Mouse (Mus musculus): Measurements from ENCODE around the gene Mrpl1. TPM values are rescaled to one million over a fixed set of nuclear protein-coding genes. Genes with fewer than 3 reads are reported as not detected.
A peak's percentile ranks its signal among the peaks of the same experiment; 100 is the strongest.

Gene Mrpl1
- polyA plus RNA-seq (2015; fragmentation: Nextera tagmentation; extraction: Ambion mirVana): 17.1 and 17.7 TPM in 2 replicates

GRCm38 (mm10) chr5:96209459-96209858, at the start of gene Mrpl1:
TSS of gene Mrpl1 (plus strand) at chr5:96209493.
- Histone ChIP-seq H3K27me3 (no peaks in the 10 kb centered on the region), H3K9me3 (no peaks in the 10 kb centered on the region), H3K4me1 (replicated peaks) (peaks cover 16% of the 10 kb centered on the region), H3K27ac (replicated peaks) (peak within 1 kb of the TSS; percentile 71), H3K4me3 (peak within 1 kb of the TSS; percentile 86), H3K36me3 (peaks cover 7% of the 10 kb centered on the region; the same call in 1 of the 2 replicates), H3K9ac (peak within 1 kb of the TSS; percentile 86), H3K4me2 (peak within 1 kb of the TSS; percentile 80)
- 5% methylated on average over 17 of the region's 17 CpGs for WGBS
- ATAC-seq (ENCODE audit: low read depth): peak; percentile 68

- H3K9me3 ChIP-seq: no peaks in the 10 kb centered on the region
- peak overlapping the region; percentile 97 for H3K4me3 ChIP-seq
- under 1% methylated on average over 50 of the region's 50 CpGs for WGBS
- peak overlapping the region; percentile 99 for H3K27ac ChIP-seq (replicated peaks)
- peak overlapping the region; percentile 99 for H3K9ac ChIP-seq
- peak overlapping the region; percentile 81 for H3K4me2 ChIP-seq
- no peaks in the 10 kb centered on the region for H3K27me3 ChIP-seq
- peaks cover 12% of the 10 kb centered on the region for H3K4me1 ChIP-seq (replicated peaks)
- H3K36me3 ChIP-seq: no peaks in the 10 kb centered on the region
- peak; percentile 3; the same call in 1 of the 2 replicates for ATAC-seq (ENCODE audit: low read depth)
These were observed 48.6 kb upstream of the Mrpl1 start for GRCm38 (mm10) chr5:96160467-96161262.

GRCm38 (mm10) chr5:96161263-96161577, 48.1 kb upstream of the Mrpl1 start:
- Histone ChIP-seq H3K36me3 (no peaks in the 10 kb centered on the region), H3K9ac (peak overlapping the region; percentile 99), H3K4me2 (peak overlapping the region; percentile 81), H3K27ac (replicated peaks) (peak overlapping the region; percentile 99), H3K4me3 (peak overlapping the region; percentile 97), H3K27me3 (no peaks in the 10 kb centered on the region), H3K4me1 (replicated peaks) (peaks cover 12% of the 10 kb centered on the region), H3K9me3 (no peaks in the 10 kb centered on the region)
- 1% methylated on average over 32 of the region's 45 CpGs for WGBS
- peak; percentile 44 for ATAC-seq (ENCODE audit: low read depth)

GRCm38 (mm10) chr5:96161578-96162398, 47.5 kb upstream of the Mrpl1 start:
- Histone ChIP-seq H3K9ac (peak overlapping the region; percentile 99), H3K4me2 (peak overlapping the region; percentile 81), H3K36me3 (no peaks in the 10 kb centered on the region), H3K4me3 (peak overlapping the region; percentile 97), H3K9me3 (no peaks in the 10 kb centered on the region), H3K27ac (replicated peaks) (peak overlapping the region; percentile 99), H3K27me3 (no peaks in the 10 kb centered on the region), H3K4me1 (replicated peaks) (peaks cover 12% of the 10 kb centered on the region)
- ATAC-seq (ENCODE audit: low read depth): peak; percentile 78
- under 1% methylated on average over 82 of the region's 114 CpGs for WGBS

DNA sequence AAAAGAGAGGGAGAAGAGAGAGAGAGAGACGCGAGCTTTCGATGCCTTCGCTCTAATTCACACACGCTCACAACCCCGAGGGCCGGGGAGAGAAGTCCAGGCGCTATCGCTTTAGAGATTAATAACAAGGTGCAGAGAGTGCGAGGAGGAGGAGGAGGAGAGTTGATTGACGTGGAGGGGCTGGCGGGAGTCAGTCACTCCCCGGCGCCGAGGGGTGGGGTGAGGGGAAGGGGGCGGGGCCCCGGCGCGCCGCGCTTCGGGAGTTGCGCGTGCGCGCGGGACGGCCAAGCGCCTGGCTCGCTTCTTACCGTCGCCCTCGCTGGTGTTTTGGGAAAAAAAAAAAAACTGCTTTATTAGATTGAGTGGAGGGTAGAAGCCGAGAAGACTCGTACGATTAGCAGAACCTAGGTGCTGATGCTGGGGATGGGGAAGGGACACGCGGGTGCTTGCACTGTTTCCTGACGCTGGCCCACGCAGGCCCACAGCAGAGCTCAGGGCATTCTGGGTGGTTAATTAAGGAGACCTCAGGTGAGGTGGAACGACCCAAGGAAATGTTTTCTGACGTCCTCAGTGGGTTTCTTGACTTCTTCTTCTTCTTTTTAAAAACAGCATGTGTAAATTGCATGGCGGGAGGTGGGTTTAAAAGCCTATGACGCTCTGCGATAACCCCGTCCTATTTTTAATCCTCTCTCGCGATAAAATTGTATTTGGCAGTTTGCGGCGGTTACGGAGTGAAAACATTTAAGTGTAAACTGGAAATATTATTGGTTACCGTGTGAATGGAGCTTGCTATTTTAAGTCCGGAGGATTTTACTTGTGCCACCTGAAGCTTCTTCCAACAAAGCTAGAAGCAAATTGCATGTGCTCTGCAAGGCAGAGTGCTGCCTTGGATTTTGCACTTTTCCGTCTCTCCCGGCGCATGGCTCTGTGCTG, 46.6 kb upstream of the Mrpl1 start:
- ATAC-seq (ENCODE audit: low read depth): peak; percentile 92
- Histone ChIP-seq H3K4me3 (peak overlapping the region; percentile 97), H3K36me3 (no peaks in the 10 kb centered on the region), H3K4me1 (replicated peaks) (peaks cover 12% of the 10 kb centered on the region), H3K9ac (peak overlapping the region; percentile 99), H3K9me3 (no peaks in the 10 kb centered on the region), H3K27ac (replicated peaks) (peak overlapping the region; percentile 99), H3K4me2 (peak overlapping the region; percentile 81), H3K27me3 (no peaks in the 10 kb centered on the region)
- WGBS: under 1% methylated on average over 56 of the region's 56 CpGs

- peak overlapping the region; percentile 81 for H3K4me2 ChIP-seq
- H3K4me1 ChIP-seq (replicated peaks): peaks cover 12% of the 10 kb centered on the region
- H3K27me3 ChIP-seq: no peaks in the 10 kb centered on the region
- H3K4me3 ChIP-seq: peak overlapping the region; percentile 97
- 7% methylated on average over 1 of the region's 1 CpGs for WGBS
- no peak for ATAC-seq (ENCODE audit: low read depth)
- H3K27ac ChIP-seq (replicated peaks): peak overlapping the region; percentile 99
- H3K9ac ChIP-seq: peak overlapping the region; percentile 99
- H3K9me3 ChIP-seq: no peaks in the 10 kb centered on the region
- H3K36me3 ChIP-seq: no peaks in the 10 kb centered on the region
These were observed 45.8 kb upstream of the Mrpl1 start for GRCm38 (mm10) chr5:96163396-96164020.

- Histone ChIP-seq H3K4me1 (replicated peaks) (peaks cover 12% of the 10 kb centered on the region), H3K36me3 (no peaks in the 10 kb centered on the region), H3K27ac (replicated peaks) (peak within 1 kb of the TSS; percentile 99), H3K4me3 (peak within 1 kb of the TSS; percentile 97), H3K4me2 (peak within 1 kb of the TSS; percentile 81), H3K9ac (peak within 1 kb of the TSS; percentile 99), H3K27me3 (no peaks in the 10 kb centered on the region), H3K9me3 (no peaks in the 10 kb centered on the region)
- ATAC-seq (ENCODE audit: low read depth): no peak
- 51% methylated on average over 5 of the region's 5 CpGs for WGBS
These were observed 45.3 kb upstream of the Mrpl1 start, which contains the start of gene Cnot6l for GRCm38 (mm10) chr5:96164021-96164411. TSS of gene Cnot6l (minus strand) at chr5:96164171.

GRCm38 (mm10) chr5:96166761-96167160, 42.5 kb upstream of the Mrpl1 start:
- H3K4me3 ChIP-seq: no peak overlapping the region
- H3K27ac ChIP-seq (replicated peaks): no peak overlapping the region
- no peaks in the 10 kb centered on the region for H3K36me3 ChIP-seq
- no peaks in the 10 kb centered on the region for H3K27me3 ChIP-seq
- H3K4me1 ChIP-seq (replicated peaks): no peaks in the 10 kb centered on the region; the same call in 1 of the 2 replicates
- no peak for ATAC-seq (ENCODE audit: low read depth)
- H3K4me2 ChIP-seq: no peak overlapping the region
- H3K9me3 ChIP-seq: no peaks in the 10 kb centered on the region
- WGBS: 85% methylated on average over 2 of the region's 2 CpGs
- H3K9ac ChIP-seq: no peak overlapping the region

GRCm38 (mm10) chr5:96170443-96170842, 38.9 kb upstream of the Mrpl1 start:
- no peak for ATAC-seq (ENCODE audit: low read depth)
- WGBS: 82% methylated on average over 3 of the region's 3 CpGs
- no peak overlapping the region for H3K4me3 ChIP-seq
- no peaks in the 10 kb centered on the region for H3K36me3 ChIP-seq
- H3K27me3 ChIP-seq: no peaks in the 10 kb centered on the region
- no peak overlapping the region for H3K9ac ChIP-seq
- H3K9me3 ChIP-seq: no peaks in the 10 kb centered on the region
- no peaks in the 10 kb centered on the region for H3K4me1 ChIP-seq (replicated peaks)
- H3K4me2 ChIP-seq: no peak overlapping the region
- no peak overlapping the region for H3K27ac ChIP-seq (replicated peaks)

DNA sequence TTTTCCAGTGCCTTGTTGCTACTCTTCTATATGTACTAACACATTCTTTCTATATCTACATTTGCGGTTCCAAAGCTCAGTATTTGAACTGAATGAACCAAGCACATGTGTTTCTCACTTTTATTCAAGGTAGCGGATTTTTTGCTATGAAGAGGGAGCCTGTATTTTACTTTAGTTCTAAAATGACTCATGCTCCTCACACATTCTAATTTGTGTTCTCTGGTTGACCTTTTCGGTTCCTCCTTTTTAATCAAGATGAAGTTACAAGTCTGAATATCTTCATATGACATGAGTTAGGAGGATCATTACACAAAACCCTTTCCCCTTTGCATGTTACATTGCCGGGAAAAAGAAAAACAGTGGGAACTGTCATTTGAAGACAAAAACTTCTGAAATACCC, 37.5 kb upstream of the Mrpl1 start:
- 91% methylated on average over 4 of the region's 4 CpGs for WGBS
- no peak for ATAC-seq (ENCODE audit: low read depth)

DNA sequence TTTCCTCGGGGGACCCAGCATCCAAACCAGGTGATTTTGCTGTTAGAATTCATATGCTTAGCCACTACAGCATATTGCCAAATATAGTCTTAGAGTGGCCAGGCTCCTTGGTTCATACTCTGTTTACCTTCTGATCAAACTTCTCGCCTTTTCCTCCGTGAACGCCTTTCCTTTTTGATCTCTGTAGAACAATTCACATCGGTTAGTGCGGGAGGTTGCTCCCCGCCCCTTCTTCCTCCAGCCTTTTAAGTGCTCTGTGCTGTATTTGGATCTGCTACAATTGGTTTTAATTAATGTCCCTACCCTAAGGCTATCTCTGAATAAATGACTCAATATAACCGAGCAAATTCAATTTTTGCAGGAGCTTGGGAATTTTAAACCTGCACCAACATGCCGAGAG, 33.2 kb upstream of the Mrpl1 start:
- Histone ChIP-seq H3K4me2 (no peak overlapping the region), H3K9me3 (no peaks in the 10 kb centered on the region), H3K4me3 (no peak overlapping the region), H3K27ac (replicated peaks) (no peak overlapping the region), H3K9ac (no peak overlapping the region), H3K36me3 (no peaks in the 10 kb centered on the region), H3K4me1 (replicated peaks) (no peaks in the 10 kb centered on the region), H3K27me3 (no peaks in the 10 kb centered on the region)
- 42% methylated on average over 9 of the region's 9 CpGs for WGBS
- ATAC-seq (ENCODE audit: low read depth): no peak

More for the DNA sequence above, 37.5 kb upstream of the Mrpl1 start:
- Histone ChIP-seq H3K36me3 (no peaks in the 10 kb centered on the region), H3K27ac (replicated peaks) (no peak overlapping the region), H3K9me3 (no peaks in the 10 kb centered on the region), H3K9ac (no peak overlapping the region), H3K4me2 (no peak overlapping the region), H3K27me3 (no peaks in the 10 kb centered on the region), H3K4me1 (replicated peaks) (no peaks in the 10 kb centered on the region), H3K4me3 (no peak overlapping the region)

Measured in neural tube, embryonic 13.5 days (tissue).